Mouse (Mus musculus) liver, embryonic 16.5 days (tissue): ENCODE measurements around the gene Olfr1290. TPM values are rescaled to one million over a fixed set of nuclear protein-coding genes. Genes with fewer than 3 reads are reported as not detected.

Experiments used
- polyA plus RNA-seq: library from polyadenylated mRNA; unstranded; fragments of >200 nt; fragmentation: Nextera tagmentation; extraction: Ambion mirVana; gene quantifications from 2 replicates; pipeline ENCODE4 v1.2.1, GENCODE M21; 2015

Gene Olfr1290
- polyA plus RNA-seq, 1 experiment from 2014 or later = not detected

Other genes with a start within 250 kb of the Olfr1290 start
- gene Olfr1276, start 239.3 kb downstream of the Olfr1290 start, polyA plus RNA-seq = not detected in 2 replicates
- gene Olfr1277, start 219.7 kb downstream of the Olfr1290 start, polyA plus RNA-seq = not detected in 2 replicates
- gene Olfr1278, start 203.7 kb downstream of the Olfr1290 start, polyA plus RNA-seq = not detected in 2 replicates
- not detected in 2 replicates for gene Olfr1279, start 193.2 kb downstream of the Olfr1290 start, polyA plus RNA-seq
- gene Olfr1280, start 179.8 kb downstream of the Olfr1290 start, polyA plus RNA-seq = not detected in 2 replicates
- not detected in 2 replicates for gene Olfr1281, start 167.3 kb downstream of the Olfr1290 start, polyA plus RNA-seq
- not detected in 2 replicates for gene Olfr1282, start 157.8 kb downstream of the Olfr1290 start, polyA plus RNA-seq
- not detected in 2 replicates for gene Olfr1283, start 127.0 kb downstream of the Olfr1290 start, polyA plus RNA-seq
- gene Olfr1284, start 118.3 kb downstream of the Olfr1290 start, polyA plus RNA-seq = not detected in 2 replicates
- not detected in 2 replicates for gene Olfr1286, start 70.7 kb downstream of the Olfr1290 start, polyA plus RNA-seq
- gene Olfr1287, start 44.7 kb downstream of the Olfr1290 start, polyA plus RNA-seq = not detected in 2 replicates
- gene Olfr1288, start 19.7 kb downstream of the Olfr1290 start, polyA plus RNA-seq = not detected in 2 replicates
- gene Olfr1289, start 13.0 kb downstream of the Olfr1290 start, polyA plus RNA-seq = not detected in 2 replicates
- gene Olfr1291-ps1, start 3.4 kb upstream of the Olfr1290 start, polyA plus RNA-seq = not detected in 2 replicates
- not detected in 2 replicates for gene Olfr1293-ps, start 31.4 kb upstream of the Olfr1290 start, polyA plus RNA-seq
- not detected in 2 replicates for gene Olfr1294, start 46.5 kb upstream of the Olfr1290 start, polyA plus RNA-seq
- not detected in 2 replicates for gene Olfr1295, start 75.9 kb upstream of the Olfr1290 start, polyA plus RNA-seq
- not detected in 2 replicates for gene Olfr1297, start 132.7 kb upstream of the Olfr1290 start, polyA plus RNA-seq
- gene Olfr1298, start 155.4 kb upstream of the Olfr1290 start, polyA plus RNA-seq = not detected in 2 replicates
- gene Olfr1299, start 167.6 kb upstream of the Olfr1290 start, polyA plus RNA-seq = not detected in 2 replicates